Mouse (Mus musculus): ENCODE measurements around the gene Usp15.

Usp15 gene

DNA sequence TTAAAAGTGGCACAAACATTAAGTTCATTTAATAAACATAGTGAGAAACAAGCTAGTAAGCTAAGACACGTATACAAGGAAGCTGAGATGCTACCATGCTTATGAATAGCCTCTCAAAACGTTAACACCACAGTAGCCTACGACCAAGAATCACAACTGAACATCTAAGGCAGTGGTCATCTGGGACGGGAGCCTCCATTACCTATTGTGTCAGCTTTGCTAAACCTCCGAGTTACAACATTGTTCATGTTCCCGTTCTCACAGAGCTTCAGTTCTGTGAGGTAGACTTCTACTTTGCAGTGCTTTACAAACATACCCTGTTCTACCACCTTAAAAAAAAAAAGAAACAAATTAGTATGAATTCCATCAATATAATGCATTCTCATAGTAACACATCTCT, 25.9 kb downstream of the Usp15 start:
- no peak for DNase-seq

DNA sequence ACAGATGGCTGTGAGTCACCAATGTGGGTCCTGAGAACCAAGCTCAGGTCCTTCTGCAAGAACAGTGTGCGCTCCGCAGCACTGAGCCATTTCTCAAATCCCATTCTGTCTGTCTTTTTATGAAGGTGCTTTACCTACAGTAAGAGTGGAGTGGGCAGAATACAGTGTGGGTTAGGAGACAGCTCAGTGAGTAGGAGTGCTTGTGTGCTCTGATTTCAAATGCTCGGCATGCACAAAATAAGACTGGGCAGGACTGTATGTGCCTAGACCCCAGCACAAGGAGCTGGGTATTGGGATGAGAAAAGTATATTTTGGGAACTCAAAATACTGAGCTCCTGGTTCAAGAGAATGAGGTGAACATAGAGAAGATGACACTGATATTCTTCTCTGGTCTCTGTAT, 31.3 kb downstream of the Usp15 start:
- DNase-seq: no peak

DNA sequence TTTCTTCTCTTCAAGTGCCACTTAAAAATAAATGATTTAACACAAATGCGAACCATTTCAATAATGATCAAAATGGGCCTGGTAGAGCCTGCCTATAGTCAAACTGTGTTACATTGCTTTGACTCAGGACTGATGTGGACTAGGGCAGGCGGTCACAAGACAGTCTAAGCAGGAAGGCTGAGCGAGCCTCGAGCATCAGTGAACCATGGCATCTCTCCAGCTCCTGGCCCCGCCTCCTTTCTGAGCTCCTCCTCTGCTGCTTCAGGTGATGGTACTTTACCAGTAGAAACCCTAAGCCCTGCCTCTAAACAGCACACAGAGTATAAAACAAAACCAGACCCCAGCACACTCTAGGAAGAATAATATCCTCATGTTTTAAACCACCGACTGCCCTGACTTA, 36.3 kb downstream of the Usp15 start:
- no peak for DNase-seq

DNA sequence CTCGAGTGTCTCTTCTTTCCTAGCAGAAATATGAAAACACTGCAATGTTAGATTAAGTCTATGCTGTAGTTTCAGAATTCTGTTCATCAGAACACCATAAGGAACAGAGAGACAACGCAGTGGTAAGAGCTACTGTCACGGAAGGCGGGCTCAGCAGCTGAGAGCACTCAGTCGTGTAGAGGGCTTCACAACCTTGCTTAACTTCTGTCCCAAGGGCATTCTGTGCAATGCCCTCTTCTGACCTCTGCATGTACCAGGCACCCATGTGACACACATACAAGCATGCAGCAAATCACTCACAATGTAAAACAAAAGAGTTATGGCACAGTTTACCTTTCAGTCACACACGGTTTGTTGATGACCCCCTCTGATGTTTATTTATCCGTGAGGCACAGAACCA, 37.5 kb downstream of the Usp15 start:
- DNase-seq: no peak

DNA sequence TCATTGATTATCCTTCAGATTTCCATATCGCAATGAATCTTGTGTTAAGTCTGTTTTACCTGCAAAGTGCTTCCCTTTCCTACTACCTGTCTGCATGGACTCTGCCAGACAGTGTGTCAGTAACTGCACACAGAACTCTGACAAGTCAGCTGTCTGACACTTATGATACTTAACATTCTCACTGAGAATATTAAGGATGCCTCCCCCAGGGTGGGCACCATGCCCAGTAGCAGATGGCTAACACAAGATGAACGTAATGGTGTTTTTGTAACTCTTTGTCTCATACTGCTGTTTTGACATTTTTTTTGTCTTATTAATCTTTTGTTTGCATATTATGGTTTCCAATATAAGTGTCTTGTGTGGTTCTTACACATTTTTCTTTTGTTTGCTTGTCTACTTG, 40.4 kb downstream of the Usp15 start:
- no peak for DNase-seq

DNA sequence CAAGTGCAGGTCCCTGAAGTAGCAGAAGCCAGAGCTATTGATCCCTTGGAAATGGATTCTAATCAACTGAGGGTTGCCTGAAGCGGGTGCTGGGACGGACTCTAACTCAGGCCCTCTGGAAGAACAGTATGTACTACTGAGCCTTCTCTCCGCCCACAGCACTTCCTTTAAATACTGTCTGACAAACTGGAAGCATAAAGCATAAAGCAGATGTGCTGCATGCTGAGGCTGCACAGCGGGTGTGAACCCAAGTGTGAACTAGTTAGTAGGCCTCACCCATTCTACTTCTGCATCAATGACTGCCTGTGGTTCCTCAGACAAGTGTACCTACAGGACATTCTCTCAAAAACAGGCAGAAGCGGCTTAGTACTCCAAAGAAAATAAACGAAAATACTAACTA, 41.0 kb downstream of the Usp15 start:
- no peak for DNase-seq

DNA sequence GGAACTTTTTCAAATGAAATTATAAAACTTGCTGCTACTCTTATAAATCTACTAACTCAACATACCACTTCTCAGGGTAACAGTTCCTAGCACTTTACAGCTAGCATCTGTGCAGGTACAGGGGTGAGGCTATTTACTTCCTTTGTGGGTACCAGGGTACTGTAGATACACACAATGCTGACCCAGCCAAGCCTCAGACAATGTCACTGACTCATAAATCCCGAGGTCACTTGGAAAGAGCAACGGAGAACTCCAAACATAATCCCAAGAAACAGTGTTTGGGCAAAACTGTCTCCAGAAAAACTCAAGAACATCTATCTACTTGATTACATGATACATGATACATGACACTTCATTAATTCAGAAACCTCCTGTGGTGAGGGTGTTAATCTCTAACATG, 43.5 kb downstream of the Usp15 start:
- DNase-seq: no peak

DNA sequence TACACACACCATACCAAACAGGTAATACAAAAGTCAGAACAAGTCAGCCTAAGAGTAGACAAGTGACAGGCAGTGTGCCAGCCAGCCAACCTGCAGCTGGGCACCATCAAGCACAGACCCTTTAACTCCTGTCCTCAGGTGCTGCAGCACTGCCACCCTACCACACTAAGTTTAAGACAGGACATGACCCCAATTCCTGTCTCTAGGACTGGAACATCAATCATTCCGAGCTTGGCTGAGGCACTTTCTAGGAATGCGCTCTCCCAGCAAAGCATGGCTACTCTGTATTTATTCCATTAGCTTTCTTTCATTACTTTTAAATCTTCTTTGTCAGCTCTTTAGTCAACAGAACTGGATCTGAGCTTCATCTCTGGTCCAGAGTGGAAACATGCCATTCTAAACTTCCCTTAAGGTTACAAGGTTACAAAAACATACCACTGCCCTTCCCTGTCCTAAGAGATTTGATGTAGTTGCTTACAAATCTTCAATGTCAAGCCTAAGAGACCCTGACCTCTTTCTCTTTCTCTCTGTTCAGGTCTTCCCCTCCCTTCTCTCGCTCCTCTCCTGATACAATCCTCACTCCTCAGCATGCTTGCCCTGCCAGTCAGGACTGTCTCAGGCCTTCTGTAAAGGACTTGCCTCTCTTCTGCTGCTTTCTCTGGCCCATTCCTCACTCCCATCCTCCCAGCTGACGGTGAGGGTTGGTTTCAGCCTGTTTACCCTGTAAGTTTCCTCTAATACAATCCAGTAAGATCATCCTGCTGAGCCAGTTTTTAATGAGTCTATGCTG, 48.6 kb downstream of the Usp15 start:
- DNase-seq: no peak

DNA sequence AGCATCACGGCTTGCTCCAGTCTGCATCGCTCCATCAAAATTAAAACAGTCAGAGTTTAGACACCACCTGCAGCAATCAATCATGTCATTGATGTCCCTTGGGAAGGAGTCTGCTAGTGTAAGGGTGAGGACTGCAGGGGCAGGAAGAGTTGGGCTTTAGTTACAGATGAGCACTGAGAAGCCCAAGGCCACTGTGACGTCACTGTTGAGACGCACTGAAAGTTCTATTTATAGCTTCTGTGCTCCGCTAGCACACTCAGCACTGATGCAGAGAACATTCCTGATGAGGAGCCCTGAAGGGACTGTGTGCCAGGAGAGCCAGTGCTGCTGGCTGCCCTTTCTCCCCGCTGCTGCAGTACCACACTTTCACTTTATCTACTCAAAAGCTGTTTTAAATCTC, 49.6 kb downstream of the Usp15 start:
- no peak for DNase-seq

DNA sequence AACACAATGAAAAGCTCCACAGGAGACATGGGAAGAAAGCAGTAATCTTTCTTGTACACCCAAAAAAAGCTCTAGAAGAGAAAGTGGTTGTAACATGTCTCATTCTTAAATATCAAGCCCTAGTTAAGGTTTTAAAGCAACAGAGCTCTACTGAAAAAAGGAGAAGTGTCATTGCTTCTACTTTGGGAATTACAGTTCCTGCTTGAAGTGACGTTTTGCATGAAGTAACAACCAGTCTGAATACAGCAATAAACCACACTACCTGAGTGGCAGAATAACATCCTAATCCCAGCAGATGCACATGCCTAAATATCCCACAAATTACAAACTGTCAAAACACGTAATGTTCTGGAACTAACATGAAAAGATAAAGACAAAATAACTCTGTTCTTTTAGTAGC, 50.4 kb downstream of the Usp15 start:
- DNase-seq: no peak

DNA sequence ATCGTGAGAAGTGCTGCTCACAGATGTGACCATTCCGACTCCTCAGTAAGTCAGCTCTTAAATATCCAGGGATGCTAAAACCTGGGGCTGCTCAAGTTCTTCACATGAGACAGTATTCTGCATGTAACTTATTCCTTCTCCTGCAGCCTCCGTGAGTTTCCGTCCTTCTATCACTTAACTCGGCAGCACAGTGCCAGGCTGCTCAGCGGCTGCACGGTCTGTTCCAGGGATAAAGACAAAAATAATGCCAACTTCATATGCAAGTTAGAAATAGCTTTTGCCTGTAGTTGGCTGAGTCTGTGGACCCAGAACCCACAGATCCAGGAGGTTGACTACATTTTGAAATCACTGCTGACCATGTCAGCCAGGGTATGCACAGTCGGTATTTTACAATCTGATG, 52.5 kb downstream of the Usp15 start:
- no peak for DNase-seq

DNA sequence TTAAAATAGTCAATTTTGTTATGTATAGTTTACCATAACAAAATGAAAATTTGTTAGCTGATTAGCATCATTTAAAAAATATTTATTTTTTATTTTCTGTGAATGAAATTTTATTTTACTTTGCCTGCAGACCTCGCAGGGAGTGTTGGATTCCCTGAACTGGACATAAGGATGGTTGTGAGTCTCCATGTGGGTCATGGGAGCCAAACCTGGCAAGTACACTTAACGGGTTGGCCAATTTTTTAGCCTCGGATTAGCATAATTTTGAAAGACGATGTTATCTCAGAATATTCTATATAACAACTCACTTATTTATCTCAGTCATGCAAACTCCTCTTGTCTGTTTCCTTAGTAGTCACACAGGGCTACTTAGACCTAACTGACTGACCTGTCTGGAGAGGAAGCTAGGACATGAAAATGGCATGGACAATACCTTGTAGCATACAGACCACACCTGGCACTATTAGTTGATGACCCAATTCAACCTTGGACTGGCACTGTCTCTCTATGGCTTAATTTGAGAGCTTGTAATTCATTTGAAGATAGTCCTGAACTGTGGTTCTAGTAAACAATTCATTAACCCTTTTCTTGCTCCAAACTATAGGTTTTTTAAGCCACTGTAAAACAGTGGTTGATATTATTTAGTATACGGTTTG, 54.3 kb downstream of the Usp15 start:
- DNase-seq: no peak

DNA sequence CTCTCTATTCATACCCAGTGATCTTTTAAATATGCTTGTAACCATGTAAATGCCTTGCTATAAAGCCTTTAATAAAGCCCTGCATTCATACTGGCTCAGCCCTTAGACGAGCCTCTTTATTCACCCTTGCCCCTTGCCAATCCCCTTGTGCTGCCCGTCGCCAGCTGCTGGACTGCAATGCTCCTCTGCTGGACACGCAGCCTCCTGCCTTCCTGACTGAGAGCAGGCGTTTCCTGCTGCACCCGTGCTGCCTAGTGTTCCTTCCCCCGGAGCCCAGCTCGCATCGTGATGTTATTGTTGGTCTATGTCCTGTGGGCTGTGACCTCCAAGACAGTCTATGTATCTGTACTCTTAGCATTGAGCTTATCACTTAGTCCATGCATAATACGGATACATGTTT, 61.0 kb downstream of the Usp15 start:
- DNase-seq: no peak

DNA sequence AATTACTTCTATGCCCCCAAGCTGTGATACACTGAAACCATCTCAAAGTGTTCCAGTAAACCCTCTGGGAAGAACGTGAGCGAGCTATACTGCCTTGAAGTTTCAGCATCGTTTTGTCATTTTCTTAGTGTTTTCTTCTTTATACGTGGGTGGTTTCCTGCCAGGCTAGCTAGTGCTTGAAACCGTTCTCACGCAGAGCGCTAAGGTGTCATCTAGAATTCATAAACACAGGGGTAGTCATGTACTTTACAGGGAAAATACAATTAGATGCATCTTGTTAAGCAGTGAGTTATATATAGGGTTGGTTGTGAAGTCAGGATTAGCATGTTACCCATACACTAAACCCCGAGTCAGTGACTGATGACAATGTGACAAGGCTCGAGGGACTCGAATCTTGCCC, 65.3 kb downstream of the Usp15 start:
- DNase-seq: no peak

DNA sequence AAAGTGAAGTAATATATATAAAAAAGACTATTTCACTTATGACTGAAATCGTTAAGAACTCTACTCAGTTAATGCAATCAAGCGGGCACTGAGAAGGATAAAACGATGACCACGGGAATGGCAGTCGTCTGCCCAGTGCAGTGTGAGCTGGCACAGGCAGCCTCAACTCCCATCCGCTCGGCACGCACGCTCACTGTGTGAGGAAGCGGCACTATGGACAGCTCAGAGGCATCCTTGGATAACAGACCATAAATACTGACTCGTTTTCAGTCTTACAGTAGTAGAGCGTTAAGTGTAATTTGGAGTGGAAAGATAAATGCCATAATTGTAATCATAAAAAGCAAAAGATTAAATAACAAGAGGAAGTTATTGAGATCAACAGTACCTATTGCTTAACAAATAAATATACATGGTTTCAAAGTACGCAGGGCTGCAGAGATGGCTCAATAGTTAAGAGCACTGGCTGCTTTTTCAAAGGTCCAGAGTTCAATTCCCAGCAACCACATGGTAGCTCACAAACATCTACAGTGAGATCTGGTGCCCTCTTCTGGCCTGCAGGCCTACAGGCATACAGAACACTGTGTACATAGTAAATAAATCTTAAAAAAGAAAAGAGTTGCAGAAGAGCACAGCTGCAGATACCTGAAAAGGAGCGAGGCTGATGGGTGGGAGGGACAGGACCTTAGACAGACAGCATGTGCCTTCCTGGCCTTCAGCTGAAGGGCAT, 76.0 kb downstream of the Usp15 start:
- DNase-seq: no peak

DNA sequence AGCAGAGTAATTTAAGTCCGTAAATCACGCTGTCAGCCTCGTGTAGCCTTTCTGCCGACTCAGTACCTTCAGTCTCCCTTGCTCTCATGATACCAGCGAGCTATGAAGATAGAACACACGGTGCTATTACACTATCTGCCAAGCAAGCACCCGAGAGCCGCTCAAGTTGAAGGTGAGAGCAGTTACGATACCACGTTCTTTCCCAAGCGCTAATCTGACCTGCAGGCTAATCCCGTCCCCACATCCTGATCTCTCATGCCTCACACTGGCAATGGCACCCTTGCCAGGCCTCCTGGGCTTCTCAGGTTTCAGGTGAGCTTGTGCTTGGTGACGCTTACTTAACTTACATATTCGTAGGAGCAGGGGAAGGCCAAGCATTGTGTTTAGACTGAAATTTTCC, 79.9 kb downstream of the Usp15 start:
- no peak for DNase-seq

DNA sequence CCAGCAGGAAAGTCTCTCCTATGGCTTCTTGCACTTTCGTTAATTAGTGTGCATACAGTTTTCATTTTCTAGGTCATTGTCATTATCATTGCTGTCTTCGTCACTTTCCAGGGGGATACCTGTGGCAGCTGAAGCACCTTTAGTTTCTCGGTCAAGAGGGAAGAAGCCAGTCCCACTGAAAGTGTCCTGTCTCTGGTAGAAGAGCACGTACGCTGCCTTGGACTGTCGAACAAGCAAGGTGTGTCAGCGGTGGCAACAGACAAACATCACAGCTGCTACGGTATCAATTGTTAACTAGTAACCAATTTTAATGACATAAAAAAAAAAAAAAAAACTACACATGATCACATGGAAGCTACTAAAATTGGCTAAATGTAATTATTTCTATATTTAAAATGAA, 83.3 kb downstream of the Usp15 start:
- no peak for DNase-seq

DNA sequence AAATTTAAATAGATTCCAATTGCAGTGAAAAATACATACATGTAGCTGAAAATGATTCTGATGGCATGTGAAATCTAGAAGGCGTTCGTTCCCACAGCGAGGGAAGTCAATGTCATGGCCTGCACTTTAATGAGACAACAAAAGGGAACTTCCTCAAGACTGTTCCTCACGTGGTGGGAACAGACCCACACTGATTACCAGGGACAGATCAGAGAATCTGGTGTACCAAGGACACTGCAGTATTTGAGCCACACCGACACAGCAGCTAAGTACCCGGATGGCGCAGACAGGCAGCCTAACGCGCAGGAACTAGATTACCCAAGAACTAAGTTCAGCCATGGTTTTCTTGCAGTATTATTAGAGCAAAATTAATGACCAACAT, 84.0 kb downstream of the Usp15 start:
- no peak for DNase-seq

DNA sequence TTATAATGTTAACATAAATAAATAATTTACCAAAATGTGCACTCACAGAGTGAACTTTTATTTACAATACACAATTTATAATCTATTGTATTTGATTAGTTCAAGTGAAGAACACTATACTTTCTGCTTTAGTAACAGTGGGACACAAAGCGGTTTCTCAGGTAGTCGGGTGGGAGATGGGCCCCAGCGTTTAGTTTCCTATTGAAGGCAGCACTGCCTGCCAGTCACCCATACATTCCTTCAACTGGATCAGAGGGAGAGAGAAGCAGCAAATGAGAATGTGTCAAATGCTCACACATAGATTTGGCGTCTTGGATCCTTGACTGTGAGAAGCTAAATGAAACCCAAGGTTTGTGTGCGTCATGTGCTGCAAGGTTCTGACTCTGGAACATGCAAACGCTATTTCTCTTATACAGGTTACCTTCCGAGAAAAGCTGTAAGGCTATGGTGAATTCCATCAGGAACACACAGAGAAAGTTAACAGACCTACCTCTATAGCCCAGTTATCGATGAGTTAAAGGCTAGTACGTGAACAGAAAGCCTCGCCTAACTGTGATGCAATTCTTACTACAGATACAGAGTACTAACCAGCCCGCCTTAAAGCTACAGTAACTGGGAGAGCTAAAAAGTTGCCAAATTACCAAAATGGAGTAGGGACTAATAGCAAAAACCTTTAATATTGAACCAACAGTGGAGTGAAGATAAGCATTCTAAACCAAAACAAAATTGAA, 84.6 kb downstream of the Usp15 start:
- DNase-seq: no peak

DNA sequence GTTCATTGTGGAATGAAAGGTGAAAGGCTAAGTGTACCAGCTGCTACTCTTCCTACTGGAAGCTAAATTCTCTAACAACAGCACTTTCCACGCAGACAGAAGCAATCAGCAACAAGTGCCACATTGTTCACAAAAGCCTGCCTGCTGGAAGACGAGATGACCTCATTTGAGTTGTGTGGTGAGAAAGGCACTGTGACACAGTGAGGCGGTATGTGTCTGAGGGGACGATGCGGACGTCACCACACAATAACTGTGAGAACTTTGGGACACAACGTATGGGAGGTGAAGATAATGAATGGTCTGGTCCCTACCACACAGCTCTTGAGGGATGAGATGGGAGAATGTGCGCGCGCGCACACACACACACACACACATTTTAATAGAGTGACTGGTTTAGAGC, 86.2 kb downstream of the Usp15 start:
- DNase-seq: no peak

DNA sequence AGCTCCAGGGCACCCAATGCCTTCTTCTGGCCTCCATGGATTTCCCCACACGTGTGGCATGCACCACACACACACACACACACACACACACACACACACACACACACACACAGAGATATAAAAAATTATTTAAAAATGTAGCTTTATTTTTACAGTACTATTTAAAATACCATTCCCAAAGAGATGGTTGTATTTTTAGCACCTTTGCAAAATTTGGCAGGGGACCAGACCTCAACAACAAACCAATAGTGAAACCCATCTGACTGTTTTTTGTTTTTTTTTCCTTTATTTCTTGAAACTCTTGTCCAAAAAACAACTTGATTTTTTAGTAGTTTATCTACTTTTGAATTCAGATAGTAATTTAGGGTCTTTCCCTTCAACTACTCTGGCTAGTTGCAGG, 88.3 kb downstream of the Usp15 start:
- DNase-seq: no peak

DNA sequence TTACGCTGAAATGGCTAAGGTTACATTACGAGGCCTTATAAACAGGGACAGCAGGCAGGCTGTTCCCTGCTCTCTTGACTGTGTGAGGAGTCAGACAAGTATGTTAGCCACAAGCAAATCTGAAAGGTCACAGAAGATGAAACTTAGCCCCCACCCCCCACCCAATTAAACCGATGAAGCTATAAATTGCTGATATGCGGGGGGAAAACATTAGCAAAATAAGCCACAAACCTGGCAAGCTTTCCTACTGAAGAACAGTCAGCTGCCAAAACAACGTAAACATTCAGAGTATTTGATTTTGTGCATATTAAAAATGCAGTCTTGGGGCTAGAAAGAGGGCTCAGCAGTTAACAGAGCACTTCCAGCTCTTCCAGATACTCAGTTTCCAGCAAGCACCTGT, 88.7 kb downstream of the Usp15 start:
- no peak for DNase-seq

DNA sequence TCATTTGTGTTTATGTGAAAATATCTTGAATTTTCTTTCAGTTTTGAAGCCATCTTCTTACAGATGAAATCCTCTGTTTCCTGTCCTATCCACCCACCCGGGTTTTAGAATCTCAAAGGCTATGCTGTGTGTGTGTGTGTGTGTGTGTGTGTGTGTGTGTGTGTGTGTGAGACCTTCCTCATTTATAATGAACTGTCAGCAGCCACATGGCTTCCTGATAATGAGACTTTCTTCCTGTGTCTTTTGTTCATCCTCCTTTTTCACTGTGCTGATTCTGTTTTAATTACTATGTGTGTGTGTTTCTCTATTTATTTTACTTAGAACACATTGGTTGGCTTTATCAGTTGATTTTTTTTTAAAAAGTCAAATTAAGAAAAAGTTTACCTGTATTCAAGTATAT, 95.5 kb downstream of the Usp15 start:
- no peak for DNase-seq

DNA sequence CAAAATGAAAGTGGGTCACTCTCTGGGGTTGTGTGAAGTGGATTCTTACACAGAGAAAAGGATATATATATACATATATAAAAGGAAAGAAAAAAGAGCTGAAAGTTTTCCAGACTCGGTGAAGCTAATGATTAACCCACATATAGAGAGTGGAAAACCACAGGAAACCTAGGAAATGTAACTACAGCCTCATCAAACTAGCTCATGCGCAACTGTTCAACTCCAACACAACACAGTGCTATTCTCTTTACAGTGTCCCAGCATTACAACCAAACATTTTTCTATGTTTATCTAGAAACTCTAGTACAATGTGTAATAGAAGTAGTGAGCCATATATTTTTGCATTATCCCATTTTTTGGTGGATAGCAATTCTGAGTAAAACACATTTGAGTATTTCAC, 96.2 kb downstream of the Usp15 start:
- no peak for DNase-seq

Data from cerebellum, adult 11-12 months (tissue).